Mouse (Mus musculus) frontal cortex, postnatal 14 days (tissue): ENCODE measurements at regions not wholly inside any gene's neighbourhood (a gene's known extent, or its start where the extent isn't known, plus 50 kb on each side); places are given as distances from the start of the nearest gene placed in this dataset.
A peak's percentile ranks its signal among the peaks of the same experiment; 100 is the strongest.

Source experiments
- DNase-seq, 2 experiments: peaks; one replicate each; pipeline ENCODE4 v3.0.0; 2022; ENCODE audit warnings: low spot score in 2 of 2

DNA sequence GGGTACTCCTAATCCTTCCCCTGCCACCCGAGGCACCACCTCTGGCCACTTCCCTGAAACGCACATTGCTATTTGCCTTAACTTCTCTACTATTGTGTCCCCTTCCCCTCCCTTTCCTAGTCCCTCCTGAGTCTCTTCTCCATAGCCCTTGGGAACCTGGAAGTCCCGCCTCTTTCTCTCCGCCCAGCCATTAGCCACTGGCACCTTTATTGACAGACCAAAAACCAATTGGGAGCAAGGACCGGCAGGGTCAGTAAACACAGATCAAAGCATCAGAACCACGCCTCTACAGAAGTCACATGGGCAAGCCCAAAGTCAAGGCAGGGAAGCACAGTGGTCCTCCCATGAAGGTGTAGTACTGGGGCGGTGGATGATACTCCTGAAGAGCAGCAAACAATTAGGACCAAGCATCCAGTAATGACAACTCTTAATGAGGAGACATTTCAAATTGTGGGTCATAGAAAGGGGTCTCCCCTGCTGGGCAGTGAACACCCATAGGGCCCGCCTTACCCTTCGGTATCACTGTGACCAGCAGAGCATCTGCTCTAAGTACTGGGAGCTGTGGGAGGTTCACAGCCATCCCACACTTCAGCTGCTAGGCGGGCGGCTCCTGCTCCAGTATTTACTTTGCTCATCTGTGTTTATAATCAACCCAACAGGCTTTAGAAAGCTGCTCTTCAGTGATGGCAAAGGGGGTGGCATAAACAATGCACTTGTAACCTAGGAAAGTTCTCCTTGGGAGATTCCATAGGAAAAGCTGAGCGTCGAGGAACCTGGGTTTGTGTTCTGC, 226.5 kb upstream of the Mphosph6 start:
- peak in 1 of 2 experiments; percentile 25 for DNase-seq

DNA sequence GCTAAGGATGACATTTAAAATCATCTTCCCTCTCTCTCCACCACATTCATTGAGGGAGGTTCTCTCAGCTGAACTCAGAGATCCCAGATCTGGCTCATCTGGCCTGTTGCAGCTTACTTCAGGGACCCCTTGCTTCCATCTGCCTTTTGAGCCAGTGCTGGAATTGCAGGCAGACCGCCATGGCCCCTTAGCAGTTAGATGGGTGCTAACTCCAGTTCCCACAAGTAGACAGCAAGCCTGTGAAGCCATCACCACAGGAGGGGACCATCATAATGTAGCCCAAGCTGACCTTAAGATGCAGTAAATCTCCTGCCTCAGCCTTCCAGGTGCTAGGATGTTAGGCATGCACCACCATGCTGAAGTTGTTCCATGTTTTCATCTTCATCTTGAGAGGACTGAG, 221.7 kb upstream of the Mphosph6 start:
- DNase-seq = no peak

DNA sequence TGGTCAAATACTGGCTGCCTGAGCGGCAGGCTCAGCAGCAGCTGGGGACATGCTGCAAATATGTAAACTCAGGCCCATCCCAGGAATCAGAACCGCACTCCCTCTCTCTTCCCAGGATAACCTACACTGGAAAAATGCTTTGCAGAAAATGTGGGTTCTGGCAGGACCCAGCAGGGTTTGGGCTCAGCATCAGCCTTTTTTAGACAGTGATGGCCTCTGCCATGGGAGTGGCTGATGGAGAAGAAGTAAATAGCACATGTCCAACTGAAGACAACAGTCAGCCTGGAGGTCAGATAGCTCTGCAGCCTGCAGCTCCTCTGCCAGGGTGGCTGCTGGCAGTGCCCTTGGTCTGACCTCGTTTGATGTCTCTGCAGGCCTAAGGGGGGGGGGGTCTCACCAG, 220.2 kb upstream of the Mphosph6 start:
- DNase-seq = no peak

DNA sequence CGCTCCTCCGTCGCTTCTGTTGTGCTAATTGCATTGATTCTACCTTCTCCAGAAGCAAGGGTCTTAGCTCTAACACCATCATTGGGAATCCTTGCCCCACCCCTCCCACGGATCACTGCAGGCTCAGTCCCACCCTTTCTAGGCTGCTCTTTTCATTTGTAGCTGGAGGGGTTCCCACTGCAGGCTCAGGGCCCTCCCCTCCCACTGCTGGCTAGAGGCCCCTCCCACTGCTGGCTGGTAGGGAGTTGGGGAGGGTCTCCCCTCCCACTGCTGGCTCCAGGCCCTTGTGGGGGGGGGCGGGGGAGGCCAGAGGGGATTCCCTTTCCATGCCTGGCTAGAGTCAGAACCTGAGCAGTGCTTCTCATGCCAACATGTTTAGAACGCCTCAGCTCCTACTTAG, 215.5 kb upstream of the Mphosph6 start:
- no peak for DNase-seq

DNA sequence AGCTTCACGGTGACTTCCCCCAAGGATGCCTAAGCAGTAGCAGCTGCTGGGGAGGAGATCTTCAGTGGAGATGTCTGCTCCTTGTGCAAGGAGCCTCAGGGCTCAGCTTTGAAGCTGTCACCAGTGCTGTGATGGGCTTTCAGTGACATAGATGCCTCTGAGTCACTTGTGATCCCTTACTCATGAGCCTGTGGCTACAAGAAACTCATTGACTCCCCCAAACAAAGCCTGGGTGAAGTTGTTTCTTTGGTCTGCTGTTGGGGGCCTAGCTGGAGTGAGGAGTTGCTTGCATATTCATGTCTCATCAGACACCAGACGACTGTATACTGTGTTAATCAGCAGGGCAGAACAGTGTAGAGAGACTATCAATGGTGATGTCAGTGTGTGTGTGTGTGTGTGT, 203.4 kb upstream of the Mphosph6 start:
- no peak for DNase-seq

DNA sequence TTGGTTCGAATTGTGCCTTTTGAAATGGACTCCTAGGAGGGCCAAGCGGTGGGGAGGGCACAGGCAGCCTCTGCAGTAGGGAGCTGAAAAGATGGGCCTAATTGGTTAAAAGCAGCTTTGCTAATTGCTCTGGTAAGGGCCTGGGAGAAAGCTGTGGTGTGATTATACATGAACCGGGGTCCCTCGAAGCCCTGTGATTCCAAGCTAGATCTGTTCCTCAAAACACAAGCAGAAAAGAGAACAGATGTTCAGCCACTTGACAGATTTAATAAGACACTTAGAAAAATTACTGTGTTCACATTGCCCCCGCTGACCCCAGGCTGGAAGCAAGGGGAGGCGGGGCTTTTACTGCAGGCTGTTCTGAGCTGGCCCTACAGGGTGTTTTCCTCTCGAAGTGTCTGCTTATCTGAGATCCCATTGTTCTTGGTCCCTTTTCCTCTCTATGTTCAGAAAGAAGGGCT, 202.7 kb upstream of the Mphosph6 start:
- no peak for DNase-seq

DNA sequence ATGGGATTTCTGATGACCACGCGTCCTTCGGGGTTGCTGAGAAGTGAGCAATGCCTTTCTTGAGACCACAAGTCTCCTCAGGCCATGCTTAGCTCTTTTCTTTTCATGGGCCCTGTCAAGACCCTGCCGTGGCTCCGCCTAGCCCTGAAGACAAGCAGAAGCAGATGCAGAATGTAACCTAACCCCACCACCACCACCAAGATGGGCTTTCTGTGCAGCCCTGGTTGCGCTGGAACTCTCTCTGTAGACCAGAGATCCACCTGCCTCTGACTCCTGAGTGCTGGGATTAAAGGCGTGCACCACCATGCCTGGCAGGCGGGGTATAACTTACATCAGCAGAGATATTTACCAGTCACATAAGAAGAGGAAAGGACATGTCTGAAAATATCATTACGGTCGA, 199.4 kb upstream of the Mphosph6 start:
- no peak for DNase-seq

DNA sequence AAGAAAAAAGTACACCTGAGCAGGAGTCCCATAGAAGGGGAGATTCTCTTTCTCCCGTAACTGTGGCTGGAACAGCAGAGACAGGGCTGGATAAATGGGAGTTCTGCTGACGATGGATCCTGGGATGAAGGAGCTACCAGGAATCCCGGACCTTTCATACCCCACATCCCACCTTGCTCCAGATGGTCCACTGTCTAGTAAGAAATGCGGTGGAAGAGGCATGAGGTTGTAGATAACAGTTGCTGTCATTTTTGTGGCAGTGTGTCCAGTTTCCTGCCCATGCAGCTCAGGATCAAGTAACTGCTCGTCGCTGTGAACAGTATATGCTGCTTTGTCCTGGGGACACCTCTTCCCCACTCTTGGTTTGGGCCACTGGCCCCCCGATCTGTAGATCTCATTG, 190.1 kb upstream of the Mphosph6 start:
- no peak for DNase-seq

DNA sequence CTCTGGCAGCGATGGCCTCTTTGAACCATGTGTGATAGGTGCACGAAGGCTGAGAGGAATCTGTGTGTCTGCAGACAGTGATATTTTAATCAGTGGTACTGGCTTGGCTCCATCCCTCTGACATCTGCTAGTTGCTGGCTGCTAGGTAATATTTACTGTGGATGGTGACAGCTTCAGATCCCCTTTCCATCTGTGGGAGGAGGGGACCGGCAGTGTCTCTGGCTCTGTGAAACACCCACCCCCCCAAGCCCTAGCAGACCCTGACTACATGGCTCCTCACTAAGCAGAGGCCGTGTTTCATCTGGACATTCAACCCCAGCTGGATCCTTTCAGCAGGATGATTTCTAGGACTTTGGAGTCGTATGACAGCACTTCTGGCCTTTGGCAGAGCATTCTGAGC, 187.0 kb upstream of the Mphosph6 start:
- DNase-seq = no peak

DNA sequence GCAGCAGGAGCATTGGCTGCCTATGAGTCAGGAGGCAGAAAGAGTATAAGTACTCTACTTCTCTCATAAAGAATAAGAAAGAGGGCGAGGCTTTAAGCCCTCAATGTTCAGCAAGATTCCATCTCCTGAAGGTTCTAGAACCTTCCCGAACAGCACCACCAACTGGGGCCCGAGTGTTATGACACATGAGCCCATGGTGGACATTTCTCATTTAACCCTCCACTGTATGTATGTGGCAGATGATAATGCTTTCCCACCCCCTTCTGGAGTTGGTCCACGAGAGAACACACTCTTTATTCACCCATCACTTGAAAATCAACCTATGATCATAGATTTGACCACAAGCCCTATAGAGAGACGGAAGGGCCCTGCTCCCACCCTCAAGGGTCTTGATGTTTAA, 166.6 kb upstream of the Mphosph6 start:
- DNase-seq = no peak

DNA sequence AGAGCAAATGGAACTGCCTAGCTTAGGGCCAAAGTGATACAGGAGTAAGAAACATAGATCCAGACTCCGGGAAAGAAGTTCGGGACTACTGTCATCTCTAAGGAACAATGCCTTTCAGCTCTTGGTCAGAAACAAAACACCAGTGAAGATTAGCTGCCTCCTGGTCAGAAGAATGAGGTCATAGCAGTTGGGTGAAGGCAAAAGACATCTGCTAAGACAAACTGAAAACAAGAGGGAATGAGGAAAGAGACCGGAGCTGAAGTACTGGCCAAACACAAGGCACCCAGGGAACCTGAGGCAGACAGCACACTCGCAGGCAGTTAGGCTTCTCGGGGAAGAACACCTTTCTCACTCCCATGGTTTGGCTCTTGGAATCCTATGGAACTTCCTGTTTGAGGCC, 164.8 kb upstream of the Mphosph6 start:
- no peak for DNase-seq

DNA sequence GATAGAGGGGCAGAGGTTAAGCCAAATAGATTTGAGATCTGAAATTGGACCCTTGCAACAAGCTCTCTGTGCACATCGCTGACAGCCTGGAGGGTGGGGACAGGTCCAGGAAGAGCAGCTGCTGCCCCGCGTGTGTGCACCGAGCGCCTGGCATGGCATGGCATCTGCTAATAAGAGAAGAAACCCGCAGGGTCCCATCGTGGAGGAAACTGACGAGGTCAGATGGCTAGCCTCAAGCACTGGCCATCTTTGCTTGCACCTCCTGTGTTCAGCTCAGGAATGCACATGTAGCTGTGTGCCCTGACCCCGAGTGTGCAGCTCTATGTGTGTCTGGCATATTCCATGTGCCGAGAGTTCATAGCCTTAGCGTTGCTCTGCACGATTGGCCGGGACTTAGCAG, 161.7 kb upstream of the Mphosph6 start:
- DNase-seq = no peak

DNA sequence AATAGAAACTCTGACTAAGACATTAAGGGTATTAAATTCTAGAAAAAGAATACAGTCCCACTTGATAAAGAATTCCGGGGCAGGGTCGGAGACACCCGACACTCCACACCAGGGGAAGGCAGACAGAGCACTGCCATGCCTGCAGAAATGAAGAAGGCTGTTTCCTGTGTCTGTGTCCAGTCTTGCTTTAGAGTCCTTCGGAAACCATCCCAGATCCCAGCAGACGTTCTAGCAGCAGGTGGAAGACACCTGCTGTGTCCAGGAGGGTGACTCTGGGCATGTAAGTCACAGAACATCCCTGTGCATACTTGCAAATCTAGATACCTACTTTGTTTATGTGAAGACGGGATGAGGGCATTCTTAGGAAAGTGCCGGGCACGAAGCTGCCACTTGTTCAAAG, 160.9 kb upstream of the Mphosph6 start:
- no peak for DNase-seq

DNA sequence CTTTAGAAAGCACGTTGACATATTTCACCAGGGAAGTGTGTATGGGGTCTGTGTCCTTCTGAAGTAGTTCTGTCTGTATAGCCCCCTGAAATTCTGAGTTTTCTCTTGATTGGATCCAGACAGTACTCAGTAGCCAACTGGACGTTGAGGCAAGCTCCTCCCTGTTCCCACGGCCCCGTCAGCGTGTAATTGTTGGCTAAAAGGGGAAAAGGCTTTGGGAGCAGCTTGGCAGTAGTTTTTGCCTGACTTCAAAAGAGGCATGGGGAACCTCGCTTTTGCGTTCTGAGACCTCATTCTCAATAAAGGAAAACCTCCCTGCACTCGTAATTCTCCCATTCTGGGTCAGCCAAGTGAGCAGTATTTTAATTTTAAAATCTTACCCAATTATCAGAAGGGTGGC, 157.8 kb upstream of the Mphosph6 start:
- no peak for DNase-seq

DNA sequence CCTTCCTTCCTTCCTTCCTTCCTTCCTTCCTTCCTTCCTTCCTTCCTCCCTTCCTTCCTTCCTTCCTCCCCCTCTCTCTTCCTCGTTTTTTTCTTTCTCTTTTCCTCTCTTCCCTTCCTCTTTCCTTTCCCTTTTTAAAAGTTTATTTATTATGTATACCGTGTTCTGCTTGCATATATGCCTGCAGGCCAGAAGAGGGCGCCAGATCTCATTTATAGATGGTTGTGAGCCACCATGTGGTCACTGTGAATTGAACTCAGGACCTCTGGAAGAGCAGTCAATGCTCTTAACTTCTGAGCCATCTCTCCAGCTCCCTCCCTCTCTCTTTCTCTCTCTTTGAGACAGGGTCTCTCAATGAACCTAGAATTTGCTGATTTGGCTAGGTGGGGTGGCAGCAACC, 157.2 kb upstream of the Mphosph6 start:
- no peak for DNase-seq

DNA sequence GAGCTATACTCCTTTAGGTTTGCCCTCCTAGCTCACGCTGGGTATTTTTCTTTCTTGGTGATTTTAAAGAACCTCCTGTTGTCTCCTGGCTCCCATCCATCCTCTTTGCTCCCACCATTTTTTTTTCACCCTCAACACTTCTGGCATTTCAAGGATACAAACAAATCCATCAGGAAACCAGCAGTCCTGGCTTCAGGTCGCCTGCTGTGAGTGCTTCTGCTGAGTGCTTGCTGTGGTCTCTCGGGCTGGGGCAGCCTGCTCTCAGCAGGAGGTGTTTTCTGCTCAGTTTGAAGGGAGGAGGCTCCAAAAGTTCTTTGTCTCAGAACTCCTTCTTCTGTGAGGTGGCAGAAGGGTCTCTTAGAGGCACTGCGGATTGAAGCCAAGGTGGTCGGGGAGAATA, 149.9 kb upstream of the Mphosph6 start:
- DNase-seq = no peak

DNA sequence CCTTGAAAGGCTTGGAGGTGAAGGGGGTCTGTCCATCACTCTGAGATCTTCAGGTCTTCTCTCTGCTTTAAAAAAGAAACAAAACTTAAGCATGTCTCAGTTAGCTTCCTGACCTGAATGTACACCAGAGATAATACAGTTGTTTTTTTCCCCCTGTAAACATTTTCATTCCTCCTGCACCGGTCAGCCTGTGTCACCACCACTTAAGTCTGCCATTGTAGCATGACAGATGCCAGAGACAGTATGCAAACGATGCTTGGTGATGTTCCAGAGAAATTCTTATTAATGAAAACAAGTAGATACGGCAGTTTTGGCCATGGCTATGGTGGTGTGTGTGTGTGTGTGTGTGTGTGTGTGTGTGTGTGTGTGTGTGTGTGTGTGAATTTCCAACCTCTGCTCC, 144.8 kb upstream of the Mphosph6 start:
- no peak for DNase-seq

DNA sequence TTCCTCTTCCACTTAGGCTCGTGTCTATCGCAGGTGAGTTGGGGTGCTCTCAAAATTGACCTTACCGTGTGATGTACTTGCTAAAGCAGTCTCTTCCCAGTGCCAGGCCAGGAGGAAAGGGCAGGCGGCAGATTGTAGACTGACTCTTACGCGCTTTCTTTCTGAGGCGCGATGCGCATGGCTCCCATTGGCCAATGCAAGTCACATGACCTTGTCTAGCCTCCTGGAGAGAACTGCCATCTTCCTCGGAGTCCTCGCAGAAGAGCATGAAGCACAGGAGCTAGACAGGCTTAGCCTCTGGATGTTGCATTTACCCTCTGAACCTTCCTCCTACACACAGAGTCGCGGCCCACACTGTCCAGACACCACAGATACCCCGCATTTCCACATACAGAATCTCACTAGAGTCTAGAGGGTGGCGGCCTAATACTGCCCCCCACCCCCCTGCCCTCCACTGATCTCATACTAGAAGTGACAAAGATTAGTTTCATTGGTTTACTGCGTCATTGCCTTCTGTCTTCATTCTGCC, 132.9 kb upstream of the Mphosph6 start:
- no peak for DNase-seq

DNA sequence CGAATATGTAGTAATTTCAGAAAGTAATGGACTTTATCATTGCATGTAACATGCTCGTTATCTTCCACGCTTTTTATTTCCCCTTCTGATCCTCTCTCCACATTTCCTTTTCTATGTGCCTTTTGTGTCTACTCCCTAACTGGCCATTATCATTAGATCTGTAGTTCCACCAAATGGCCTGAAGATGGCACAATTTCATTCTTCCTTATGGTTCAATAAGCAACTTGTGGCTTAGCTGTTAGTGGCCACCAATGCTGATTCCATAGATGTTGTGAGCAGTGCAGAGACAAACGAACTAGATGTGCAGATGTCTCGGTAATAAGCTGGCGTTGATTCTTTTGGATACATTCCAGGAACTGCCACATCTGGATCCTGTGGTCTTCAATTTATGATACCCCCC, 128.9 kb upstream of the Mphosph6 start:
- DNase-seq = no peak

DNA sequence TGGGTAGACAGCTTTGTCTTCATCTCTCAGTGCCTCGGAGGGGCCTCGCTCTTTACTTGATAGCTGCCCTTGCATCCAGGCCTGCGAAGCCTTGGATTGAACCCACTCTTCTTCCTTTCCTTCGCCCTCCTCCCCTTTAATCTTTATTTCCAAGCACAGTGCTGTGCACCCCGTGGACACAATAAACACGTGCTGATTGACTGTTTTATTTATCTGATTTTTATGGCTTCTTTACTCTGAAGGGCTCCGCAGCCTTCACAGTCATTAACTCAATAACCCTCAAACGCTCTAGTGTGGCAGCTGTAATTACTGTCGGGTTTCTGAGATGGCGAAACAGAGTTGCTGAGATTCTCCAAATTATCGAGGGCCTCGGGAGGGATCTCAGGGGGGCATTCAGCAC, 127.9 kb upstream of the Mphosph6 start:
- no peak for DNase-seq

DNA sequence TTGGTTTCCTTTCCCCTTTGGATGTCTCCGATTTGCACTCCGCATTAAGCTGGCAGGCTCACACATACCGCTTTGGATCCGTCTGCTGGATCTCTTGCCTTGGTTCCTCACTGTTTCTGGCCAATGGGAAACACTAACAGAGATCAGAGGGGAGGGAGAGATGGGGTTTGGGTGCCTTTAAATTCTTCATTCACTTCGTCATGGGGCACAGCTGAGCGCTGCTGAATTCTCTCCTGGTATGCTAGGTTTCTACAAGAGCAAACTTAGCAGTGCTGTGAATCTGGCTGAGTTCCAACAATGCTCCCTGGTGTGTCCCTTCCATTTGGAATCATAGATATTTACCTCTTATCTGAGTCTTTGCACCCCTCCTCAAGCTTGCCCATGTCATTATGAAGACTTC, 121.6 kb upstream of the Mphosph6 start:
- DNase-seq = no peak

DNA sequence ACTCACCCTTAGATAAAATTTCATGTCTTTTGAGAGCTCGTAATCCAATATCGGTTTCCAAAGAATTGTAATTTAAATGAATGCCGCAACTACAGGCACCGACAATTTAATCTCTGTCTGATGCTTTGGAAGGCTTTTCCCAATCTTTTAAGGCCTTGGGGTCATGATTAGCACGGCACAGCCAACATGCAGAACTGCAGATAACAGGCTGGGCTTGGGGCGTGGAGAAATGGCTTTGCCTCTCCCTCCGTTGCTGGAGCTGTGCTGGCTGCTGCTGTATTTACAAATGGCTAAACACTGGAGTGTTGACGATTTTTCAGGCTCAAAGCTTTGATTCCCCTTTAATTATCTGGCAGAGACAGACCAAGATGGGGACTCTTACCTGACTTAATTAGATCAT, 101.3 kb upstream of the Mphosph6 start:
- DNase-seq = no peak

DNA sequence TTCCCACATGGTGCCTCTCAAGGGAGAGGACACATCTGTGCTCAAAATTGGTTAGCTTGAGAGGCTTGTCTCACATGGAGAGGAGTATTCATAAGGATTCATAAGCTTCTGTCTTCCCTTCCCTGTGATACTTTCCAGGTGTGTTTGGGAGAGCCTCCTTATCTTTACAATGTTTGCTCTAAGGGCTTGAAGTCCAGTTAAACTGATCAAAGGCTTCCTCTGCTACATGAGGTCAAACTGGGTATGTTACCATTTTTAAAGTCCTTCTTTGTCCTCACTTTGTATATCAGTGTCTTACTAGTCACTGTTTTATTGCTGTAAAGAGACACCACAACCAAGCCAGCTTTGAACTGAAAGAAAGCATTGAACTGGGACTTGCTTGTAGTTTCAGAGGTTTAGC, 98.1 kb upstream of the Mphosph6 start:
- no peak for DNase-seq

DNA sequence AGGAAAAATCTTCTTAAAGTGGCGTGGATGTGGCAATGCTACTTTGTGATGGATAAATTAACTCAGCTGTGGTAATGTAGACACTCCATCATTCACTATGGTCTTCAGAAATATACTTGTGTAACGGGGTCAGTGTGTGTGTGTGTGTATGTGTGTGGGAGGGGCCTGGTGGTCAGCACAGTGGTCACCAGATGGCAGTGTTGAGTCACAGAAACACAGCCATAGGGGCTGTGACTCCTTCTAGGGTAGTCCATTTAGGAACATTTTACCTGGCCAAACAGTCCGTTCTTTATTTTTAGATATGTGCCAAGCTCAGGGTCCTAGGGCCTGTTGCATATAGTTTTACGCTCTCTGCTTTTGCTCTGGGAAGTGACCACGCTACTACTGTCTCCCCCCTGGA, 96.3 kb upstream of the Mphosph6 start:
- DNase-seq = peak in 1 of 2 experiments; percentile 15
